Mouse (Mus musculus): ENCODE results near the gene Panx1. TPM values are rescaled to one million over a fixed set of nuclear protein-coding genes. Genes with fewer than 3 reads are reported as not detected.

Panx1 gene
- 10 to 100 TPM; 17.4 to 22.6 TPM for total RNA-seq (2021)
- long read RNA-seq, experiment 1, full-length matches to known transcripts, result 14 of 17 reads
- long read RNA-seq, experiment 1, partial matches to known transcripts, result 0 of 17 reads
- long read RNA-seq, experiment 1, other reads (novel, unspliced or antisense), result 3 of 17 reads
- long read RNA-seq, experiment 2, full-length matches to known transcripts, result 26 of 27 reads
- long read RNA-seq, experiment 2, partial matches to known transcripts, result 0 of 27 reads
- long read RNA-seq, experiment 2, other reads (novel, unspliced or antisense), result 1 of 27 reads

GRCm38 (mm10) chr9:15045084-15045669, at the start of gene Panx1:
Gene Panx1 (minus strand): TSS chr9:15045478.
- peak; percentile 27 to 29 for DNase-seq (ENCODE audit: low spot score in 2 of 2)

- DNase-seq (ENCODE audit: low spot score in 2 of 2), result no peak
These were observed 23.5 kb upstream of the Panx1 start for GRCm38 (mm10) chr9:15068686-15069295.

- no peak for DNase-seq (ENCODE audit: low spot score in 2 of 2)
These were observed 22.9 kb upstream of the Panx1 start for GRCm38 (mm10) chr9:15067995-15068685.

- DNase-seq (ENCODE audit: low spot score in 2 of 2), result no peak
These were observed 18.9 kb upstream of the Panx1 start for GRCm38 (mm10) chr9:15064176-15064575.

GRCm38 (mm10) chr9:15060847-15061246, 15.6 kb upstream of the Panx1 start:
- no peak for DNase-seq (ENCODE audit: low spot score in 2 of 2)

GRCm38 (mm10) chr9:15060026-15060425, 14.7 kb upstream of the Panx1 start:
- no peak for DNase-seq (ENCODE audit: low spot score in 2 of 2)

- DNase-seq (ENCODE audit: low spot score in 2 of 2), result no peak
These were observed 462 bp upstream of the Panx1 start for GRCm38 (mm10) chr9:15045740-15046139.

GRCm38 (mm10) chr9:15044391-15045083, 741 bp downstream of the Panx1 start:
- DNase-seq (ENCODE audit: low spot score in 2 of 2), result no peak

GRCm38 (mm10) chr9:15041556-15041955, 3.7 kb downstream of the Panx1 start:
- no peak for DNase-seq (ENCODE audit: low spot score in 2 of 2)

GRCm38 (mm10) chr9:15039848-15040247, 5.4 kb downstream of the Panx1 start:
- no peak for DNase-seq (ENCODE audit: low spot score in 2 of 2)

GRCm38 (mm10) chr9:15037704-15038103, 7.6 kb downstream of the Panx1 start:
- DNase-seq (ENCODE audit: low spot score in 2 of 2), result no peak

GRCm38 (mm10) chr9:15037237-15037636, 8.0 kb downstream of the Panx1 start:
- no peak for DNase-seq (ENCODE audit: low spot score in 2 of 2)

GRCm38 (mm10) chr9:15036807-15037206, 8.5 kb downstream of the Panx1 start:
- DNase-seq (ENCODE audit: low spot score in 2 of 2), result no peak

GRCm38 (mm10) chr9:15036405-15036804, 8.9 kb downstream of the Panx1 start:
- DNase-seq (ENCODE audit: low spot score in 2 of 2), result no peak

- no peak for DNase-seq (ENCODE audit: low spot score in 2 of 2)
These were observed 9.3 kb downstream of the Panx1 start for GRCm38 (mm10) chr9:15035979-15036378.

GRCm38 (mm10) chr9:15034546-15035273, 10.6 kb downstream of the Panx1 start:
- no peak for DNase-seq (ENCODE audit: low spot score in 2 of 2)

GRCm38 (mm10) chr9:15033568-15034160, 11.6 kb downstream of the Panx1 start:
- DNase-seq (ENCODE audit: low spot score in 2 of 2), result no peak

- DNase-seq (ENCODE audit: low spot score in 2 of 2), result no peak
These were observed 12.5 kb downstream of the Panx1 start for GRCm38 (mm10) chr9:15032797-15033196.

- DNase-seq (ENCODE audit: low spot score in 2 of 2), result no peak
These were observed 14.5 kb downstream of the Panx1 start for GRCm38 (mm10) chr9:15030771-15031170.

GRCm38 (mm10) chr9:15029025-15029727, 16.1 kb downstream of the Panx1 start:
- peak in 1 of 2 experiments; percentile 56 for DNase-seq (ENCODE audit: low spot score in 2 of 2)
